Mouse (Mus musculus) midbrain, embryonic 11.5 days (tissue): ENCODE measurements around the gene Apobr. TPM values are rescaled to one million over a fixed set of nuclear protein-coding genes. Genes with fewer than 3 reads are reported as not detected.

ENCODE experiments used
- ATAC-seq: fragments of 200-750 bp; cut with Nextera tagmentation; 2 replicates; pipeline ENCODE4 v1.8.0; 2017; ENCODE audit warnings: moderate TSS enrichment, moderate library complexity; ENCODE audit not compliant: low FRiP score
- DNase-seq: peaks from one replicate; pipeline ENCODE4 v3.0.0; 2015; ENCODE audit warnings: low spot score; ENCODE audit errors: missing footprints
- H3K27ac ChIP-seq: fragments of 300-500 bp; sonication (generic); 2 replicates; pipeline ENCODE4 v1.5.1; 2014; ENCODE audit warnings: low read depth, low read length
- H3K27me3 ChIP-seq: fragments of 300-500 bp; sonication (generic); 2 replicates; pipeline ENCODE4 v1.6.1; 2014; ENCODE audit warnings: mild to moderate bottlenecking, low read length, moderate library complexity, mixed read lengths; ENCODE audit not compliant: control insufficient read depth, insufficient read depth
- H3K36me3 ChIP-seq: fragments of 300-500 bp; sonication (generic); 2 replicates; pipeline ENCODE4 v1.6.1; 2014; ENCODE audit warnings: mild to moderate bottlenecking, low read length, moderate library complexity, mixed read lengths; ENCODE audit not compliant: control insufficient read depth, insufficient read depth
- H3K4me1 ChIP-seq: fragments of 300-500 bp; sonication (generic); 2 replicates; pipeline ENCODE4 v1.6.1; 2014; ENCODE audit warnings: low read length; ENCODE audit not compliant: control insufficient read depth, insufficient read depth
- H3K4me2 ChIP-seq: fragments of 300-500 bp; sonication (generic); 2 replicates; pipeline ENCODE4 v1.6.1; 2014; ENCODE audit warnings: mild to moderate bottlenecking, moderate library complexity
- H3K4me3 ChIP-seq: fragments of 300-500 bp; sonication (generic); 2 replicates; pipeline ENCODE4 v1.5.1; 2014; ENCODE audit warnings: low read depth, low read length
- H3K9ac ChIP-seq: fragments of 300-500 bp; sonication (generic); 2 replicates; pipeline ENCODE4 v1.6.1; 2014; ENCODE audit warnings: low read length
- H3K9me3 ChIP-seq: fragments of 300-500 bp; sonication (generic); 2 replicates; pipeline ENCODE4 v1.6.1; 2016; ENCODE audit warnings: low read length; ENCODE audit not compliant: control insufficient read depth
- WGBS: fragments of 180-500 bp; shearing (Covaris S2); extraction: QIAGEN DNeasy Blood & Tissue Kit; methylation state at CpG from one replicate; pipeline ENCODE4 v1.1.7; 2014; 5-methylcytosine and 5-hydroxymethylcytosine counted together
- polyA plus RNA-seq: library from polyadenylated mRNA; unstranded; fragments of >200 nt; fragmentation: Nextera tagmentation; extraction: Ambion mirVana; gene quantifications from 2 replicates; pipeline ENCODE4 v1.2.1, GENCODE M21; 2014

The Apobr gene
- polyA plus RNA-seq, 1 experiment from 2014 or later = 0.57 TPM

GRCm38 (mm10) chr7:126566094-126566765 is 18.5 kb upstream of the Apobr start, which contains the start of gene Eif3c:
Gene Eif3c, minus strand, starts transcription at chr7:126566411.
- peak within 1 kb of the TSS; percentile 84 for H3K4me3 ChIP-seq
- H3K27me3 ChIP-seq = no peaks in the 10 kb centered on the region
- WGBS = under 1% methylated on average over 46 of the region's 46 CpGs
- H3K4me2 ChIP-seq = peak within 1 kb of the TSS; percentile 77
- ATAC-seq = peak; percentile 93
- no peaks in the 10 kb centered on the region for H3K9me3 ChIP-seq
- H3K27ac ChIP-seq = 0 out of 2 replicates have a peak within 1 kb of the TSS, but pooled peaks have one; percentile 18
- DNase-seq = peak; percentile 99
- H3K36me3 ChIP-seq = peaks cover 10% of the 10 kb centered on the region; the same call in 1 of the 2 replicates
- 0 out of 2 replicates have a peak, but pooled peaks cover 2% of the 10 kb centered on the region for H3K4me1 ChIP-seq
- H3K9ac ChIP-seq = peak within 1 kb of the TSS; percentile 83

- DNase-seq (no peak), ATAC-seq (no peak)
- Histone ChIP-seq H3K27ac (no peak overlapping the region), H3K9me3 (no peaks in the 10 kb centered on the region), H3K4me2 (no peak overlapping the region), H3K4me3 (no peak overlapping the region), H3K27me3 (no peaks in the 10 kb centered on the region), H3K36me3 (no peaks in the 10 kb centered on the region), H3K9ac (no peak overlapping the region), H3K4me1 (no peaks in the 10 kb centered on the region)
- 42% methylated on average over 8 of the region's 8 CpGs for WGBS
Measured at GRCm38 (mm10) chr7:126576946-126577345, 7.8 kb upstream of the Apobr start.

DNA sequence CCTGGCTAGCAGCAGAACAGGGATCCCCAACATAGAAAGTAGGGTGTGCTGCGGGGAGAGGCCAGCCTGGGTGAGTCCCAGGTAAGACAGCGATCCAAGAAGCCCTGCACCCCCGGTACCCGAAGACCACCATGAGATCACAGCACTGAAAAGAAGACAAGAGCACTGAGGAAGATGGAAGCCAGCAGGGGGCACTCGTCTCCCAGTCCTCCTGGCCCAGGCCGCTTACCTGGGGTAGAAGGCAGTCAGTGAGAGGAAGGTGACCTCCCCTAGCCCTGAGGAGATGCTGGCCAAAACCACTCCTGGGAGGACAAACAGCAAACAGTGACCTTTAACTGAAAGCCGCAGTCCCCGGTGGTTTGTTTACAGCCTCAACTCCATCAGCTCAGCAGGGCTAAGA is 5.6 kb upstream of the Apobr start:
- no peak overlapping the region for H3K4me3 ChIP-seq
- WGBS = 64% methylated on average over 8 of the region's 8 CpGs
- H3K36me3 ChIP-seq = no peaks in the 10 kb centered on the region
- H3K27me3 ChIP-seq = no peaks in the 10 kb centered on the region
- H3K9ac ChIP-seq = no peak overlapping the region
- H3K9me3 ChIP-seq = no peaks in the 10 kb centered on the region
- no peak overlapping the region for H3K4me2 ChIP-seq
- DNase-seq = peak; percentile 87
- H3K4me1 ChIP-seq = peaks cover 3% of the 10 kb centered on the region; the same call in 1 of the 2 replicates
- ATAC-seq = no peak
- H3K27ac ChIP-seq = no peak overlapping the region

DNA sequence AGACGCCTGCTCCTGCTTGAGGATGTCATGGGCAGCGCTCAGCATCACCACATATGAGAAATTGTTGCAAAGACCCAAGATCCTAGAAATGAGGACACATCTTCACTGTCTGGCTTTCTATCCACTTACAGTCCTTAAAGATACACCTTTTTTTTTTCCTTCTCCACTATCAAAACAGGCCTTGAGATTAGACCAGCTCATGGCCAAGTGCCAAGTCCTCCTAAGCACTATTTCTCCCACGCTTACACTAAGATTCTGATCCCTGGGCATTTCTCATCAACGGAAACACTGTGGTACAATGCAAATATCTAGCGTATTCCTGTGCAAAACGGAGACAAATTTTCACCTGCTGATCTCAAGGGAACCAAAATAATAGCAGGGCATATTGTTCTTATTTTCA is 3.1 kb upstream of the Apobr start:
- 94% methylated on average over 6 of the region's 6 CpGs for WGBS
- H3K9me3 ChIP-seq = no peaks in the 10 kb centered on the region
- DNase-seq (no peak), ATAC-seq (no peak)
- no peak overlapping the region for H3K4me2 ChIP-seq
- H3K36me3 ChIP-seq = no peaks in the 10 kb centered on the region
- H3K4me1 ChIP-seq = peaks cover 3% of the 10 kb centered on the region; the same call in 1 of the 2 replicates
- no peak overlapping the region for H3K4me3 ChIP-seq
- H3K27me3 ChIP-seq = peaks cover 3% of the 10 kb centered on the region; the same call in 1 of the 2 replicates
- H3K9ac ChIP-seq = no peak overlapping the region
- H3K27ac ChIP-seq = no peak overlapping the region

DNA sequence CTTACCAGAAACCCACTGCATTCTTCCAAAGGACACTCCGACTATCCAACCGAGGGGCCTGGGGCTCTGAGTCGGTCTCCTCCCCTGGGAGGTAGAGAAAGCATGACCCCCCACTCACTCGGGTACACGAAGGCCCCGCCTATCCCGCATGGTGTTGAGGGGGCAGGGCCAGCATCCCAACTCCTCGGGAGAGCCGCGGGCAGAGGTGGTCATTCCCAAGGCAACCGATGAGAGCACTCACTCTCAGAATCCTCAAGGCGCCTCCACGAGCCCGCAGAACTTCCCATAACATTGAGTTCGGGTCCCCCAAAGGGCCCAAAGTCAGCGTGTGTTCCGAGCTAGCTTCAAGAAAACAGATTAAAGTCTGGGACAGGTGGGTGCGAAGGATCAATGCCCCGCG is 2.0 kb upstream of the Apobr start:
- Histone ChIP-seq H3K27ac (no peak overlapping the region; the same call in 1 of the 2 replicates), H3K27me3 (peaks cover 3% of the 10 kb centered on the region; the same call in 1 of the 2 replicates)

GRCm38 (mm10) chr7:126583251-126583709 is 1.5 kb upstream of the Apobr start:
- Histone ChIP-seq H3K4me3 (peak overlapping the region; percentile 58), H3K9me3 (no peaks in the 10 kb centered on the region), H3K36me3 (no peaks in the 10 kb centered on the region), H3K27ac (peak overlapping the region; percentile 75; the same call in 1 of the 2 replicates), H3K9ac (peak overlapping the region; percentile 69), H3K4me2 (peak overlapping the region; percentile 83), H3K27me3 (peaks cover 3% of the 10 kb centered on the region; the same call in 1 of the 2 replicates), H3K4me1 (peaks cover 6% of the 10 kb centered on the region)
- peak; percentile 99 for DNase-seq
- WGBS = 1% methylated on average over 22 of the region's 22 CpGs
- peak; percentile 86 for ATAC-seq

More for the DNA sequence above, 2.0 kb upstream of the Apobr start:
- peak; percentile 90 for DNase-seq
- Histone ChIP-seq H3K4me1 (peaks cover 3% of the 10 kb centered on the region; the same call in 1 of the 2 replicates), H3K9me3 (no peaks in the 10 kb centered on the region), H3K4me3 (peak overlapping the region; percentile 58), H3K36me3 (no peaks in the 10 kb centered on the region), H3K9ac (peak overlapping the region; percentile 69), H3K4me2 (peak overlapping the region; percentile 83)
- WGBS = 2% methylated on average over 20 of the region's 20 CpGs
- peak; percentile 76 for ATAC-seq

DNA sequence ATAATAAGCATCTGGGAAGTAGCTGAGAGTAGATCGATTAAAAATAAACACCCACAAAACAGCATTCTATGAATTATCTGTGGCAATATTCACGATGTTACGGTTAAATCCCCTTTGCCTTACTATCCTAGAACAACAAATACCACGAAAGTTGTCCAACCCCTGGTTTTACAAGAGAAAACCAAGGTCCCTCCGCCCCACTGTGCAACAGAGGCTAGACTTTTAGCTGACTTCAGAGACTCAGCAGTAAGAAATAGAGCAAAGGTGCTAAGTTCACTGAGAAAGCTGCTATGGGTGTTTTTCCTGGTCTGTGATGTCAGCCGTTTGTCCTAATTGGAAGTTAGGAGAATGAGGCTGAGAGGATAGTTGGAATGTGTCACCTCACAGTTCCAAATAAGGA is 981 bp upstream of the Apobr start:
- whole genome bisulfite sequencing = 60% methylated on average over 6 of the region's 6 CpGs
- peaks cover 6% of the 10 kb centered on the region for H3K4me1 ChIP-seq
- ATAC-seq = no peak
- no peak overlapping the region for H3K27ac ChIP-seq
- DNase-seq = no peak
- peak overlapping the region; percentile 58 for H3K4me3 ChIP-seq
- H3K9ac ChIP-seq = peak overlapping the region; percentile 69; the same call in 1 of the 2 replicates
- peak overlapping the region; percentile 83 for H3K4me2 ChIP-seq
- H3K9me3 ChIP-seq = no peaks in the 10 kb centered on the region
- peaks cover 3% of the 10 kb centered on the region; the same call in 1 of the 2 replicates for H3K27me3 ChIP-seq
- H3K36me3 ChIP-seq = no peaks in the 10 kb centered on the region

DNA sequence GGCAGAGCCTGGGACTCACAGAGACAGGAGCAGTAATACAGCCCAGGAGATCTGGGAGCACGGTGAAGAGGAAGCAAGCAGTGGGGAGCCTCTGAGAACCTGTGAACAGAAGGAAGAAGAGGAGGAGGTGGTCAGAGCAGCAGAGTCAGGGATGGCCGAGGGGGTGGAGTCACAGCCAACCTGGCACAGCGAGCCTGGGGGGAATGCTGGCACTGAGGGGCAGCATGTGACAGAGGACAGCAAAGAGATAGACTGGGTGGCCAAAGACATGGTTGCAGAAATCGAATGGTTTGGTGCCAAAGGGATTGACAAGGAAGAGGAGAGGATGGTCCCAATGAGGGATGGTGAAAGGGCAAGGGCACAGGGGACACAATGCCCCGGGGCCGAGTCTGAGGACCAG is 975 bp downstream of the Apobr start, which contains the start of gene Cln3:
Cln3 (minus strand) TSS at position 101 of the 400 bp plus-strand sequence.
- no peaks in the 10 kb centered on the region for H3K36me3 ChIP-seq
- WGBS = 78% methylated on average over 6 of the region's 6 CpGs
- no peak within 1 kb of the TSS for H3K9ac ChIP-seq
- H3K4me1 ChIP-seq = peaks cover 6% of the 10 kb centered on the region
- no peak within 1 kb of the TSS for H3K4me3 ChIP-seq
- peaks cover 3% of the 10 kb centered on the region; the same call in 1 of the 2 replicates for H3K27me3 ChIP-seq
- no peak within 1 kb of the TSS for H3K4me2 ChIP-seq
- no peak for ATAC-seq
- no peak for DNase-seq
- H3K9me3 ChIP-seq = no peaks in the 10 kb centered on the region
- H3K27ac ChIP-seq = no peak within 1 kb of the TSS

- Histone ChIP-seq H3K27ac (no peak overlapping the region), H3K4me3 (no peak overlapping the region), H3K27me3 (peaks cover 3% of the 10 kb centered on the region; the same call in 1 of the 2 replicates), H3K4me1 (peaks cover 6% of the 10 kb centered on the region), H3K36me3 (no peaks in the 10 kb centered on the region), H3K9me3 (no peaks in the 10 kb centered on the region), H3K4me2 (no peak overlapping the region), H3K9ac (no peak overlapping the region)
- no peak for DNase-seq
- ATAC-seq = no peak
- WGBS = 78% methylated on average over 8 of the region's 8 CpGs
Measured at GRCm38 (mm10) chr7:126586839-126587238, 2.1 kb downstream of the Apobr start.
